Mouse (Mus musculus) ES-E14 (cell line): ENCODE results near the gene Rhbdd1.

Experiments used
- CHD2 ChIP-seq: IDR thresholded peaks from 2 replicates; pipeline ENCODE4 v1.6.1; 2014; ENCODE audit warnings: mild to moderate bottlenecking, low read depth, low read length, inconsistent platforms
- ZC3H11A ChIP-seq: IDR thresholded peaks from 2 replicates; pipeline ENCODE4 v1.6.1; 2012; ENCODE audit warnings: low read depth, mild to moderate bottlenecking, inconsistent platforms, low read length, borderline replicate concordance

DNA sequence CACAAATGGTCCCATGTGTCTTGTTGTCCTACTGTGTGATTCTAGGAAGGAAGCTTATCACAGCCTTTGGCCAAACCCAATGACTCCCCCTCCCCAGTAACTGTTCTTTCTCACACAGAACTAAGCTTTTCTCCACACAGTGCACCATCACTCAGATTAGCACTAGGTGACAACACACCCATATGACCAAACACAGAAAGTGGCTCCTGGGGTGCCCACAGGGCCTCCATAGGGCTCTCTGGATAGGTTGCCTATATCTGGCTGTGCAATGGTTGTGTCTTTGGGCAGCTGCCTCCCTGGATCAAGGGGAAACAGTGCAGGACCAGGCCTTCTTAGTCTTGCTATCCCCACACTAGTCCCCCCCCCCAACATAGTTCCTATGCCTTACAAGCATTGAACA lies 157.2 kb downstream of the Rhbdd1 start:
- TF ChIP-seq ZC3H11A (no peak), CHD2 (no peak)
